Mouse (Mus musculus) lung, postnatal 36 days (tissue): ENCODE measurements around the gene Hes7.
A peak's percentile ranks its signal among the peaks of the same experiment; 100 is the strongest.
"Not testable (repeated sequence)": the region's sequence is repeated elsewhere in the genome, so short reads cannot be mapped to it uniquely, and the experiment has no call there.

Experiments used
- DNase-seq: peaks from one replicate; pipeline ENCODE4 v3.0.0; 2022; ENCODE audit warnings: mixed read lengths

The Hes7 gene

GRCm38 (mm10) chr11:69088103-69088855 lies 31.9 kb upstream of the Hes7 start, which contains the start of gene Vamp2:
Vamp2 (plus strand) TSS chr11:69088490.
- DNase-seq, result peak; percentile 93

GRCm38 (mm10) chr11:69088856-69089615 lies 31.2 kb upstream of the Hes7 start:
- no peak for DNase-seq

GRCm38 (mm10) chr11:69089616-69090290 lies 30.5 kb upstream of the Hes7 start:
- no peak for DNase-seq

GRCm38 (mm10) chr11:69090367-69090766 lies 29.8 kb upstream of the Hes7 start:
- DNase-seq, result no peak

GRCm38 (mm10) chr11:69091566-69092385 lies 28.4 kb upstream of the Hes7 start:
- no peak for DNase-seq

GRCm38 (mm10) chr11:69092386-69092751 lies 27.8 kb upstream of the Hes7 start:
- DNase-seq, result peak; percentile 97

GRCm38 (mm10) chr11:69092871-69093270 lies 27.3 kb upstream of the Hes7 start:
- no peak for DNase-seq

- not testable (repeated sequence) for DNase-seq
These were observed 26.3 kb upstream of the Hes7 start for GRCm38 (mm10) chr11:69093856-69094255.

- DNase-seq, result peak; percentile 100
These were observed 25.3 kb upstream of the Hes7 start, which contains the start of gene Per1 for GRCm38 (mm10) chr11:69094697-69095429. Per1 (plus strand) TSS chr11:69095217.

- peak; percentile 80 for DNase-seq
These were observed 24.5 kb upstream of the Hes7 start for GRCm38 (mm10) chr11:69095511-69096231.

- no peak for DNase-seq
These were observed 23.7 kb upstream of the Hes7 start for GRCm38 (mm10) chr11:69096360-69096986.

- DNase-seq, result peak; percentile 100
These were observed 23.0 kb upstream of the Hes7 start for GRCm38 (mm10) chr11:69096987-69097900.

GRCm38 (mm10) chr11:69098039-69098761 lies 22.0 kb upstream of the Hes7 start:
- no peak for DNase-seq

GRCm38 (mm10) chr11:69098762-69099091 lies 21.5 kb upstream of the Hes7 start:
- peak; percentile 99 for DNase-seq

- peak; percentile 94 for DNase-seq
These were observed 20.9 kb upstream of the Hes7 start for GRCm38 (mm10) chr11:69099177-69099914.

GRCm38 (mm10) chr11:69099915-69100345 lies 20.3 kb upstream of the Hes7 start:
- DNase-seq, result peak; percentile 96

GRCm38 (mm10) chr11:69100639-69101360 lies 19.4 kb upstream of the Hes7 start:
- DNase-seq, result no peak
